Mouse (Mus musculus): Measurements from ENCODE around the gene Ttc7b.

GRCm38 (mm10) chr12:100341614-100342013 is 179.0 kb downstream of the Ttc7b start:
- no peak for TF ChIP-seq TAL1 (IDR thresholded peaks at IDR 0.05; ENCODE audit: low read length)
- TF ChIP-seq GATA1 (IDR thresholded peaks at IDR 0.05; ENCODE audit: low read length), result no peak

Measured in erythroblast, embryonic 14.5 days (primary cell).